Mouse (Mus musculus) embryo, embryonic 10.5 days (tissue): ENCODE data around the gene Mrgprb4.

Experiments used
- DNase-seq: peaks from one replicate; pipeline ENCODE4 v3.0.0-alpha.2; 2015; ENCODE audit warnings: low spot score

Gene Mrgprb4

DNA sequence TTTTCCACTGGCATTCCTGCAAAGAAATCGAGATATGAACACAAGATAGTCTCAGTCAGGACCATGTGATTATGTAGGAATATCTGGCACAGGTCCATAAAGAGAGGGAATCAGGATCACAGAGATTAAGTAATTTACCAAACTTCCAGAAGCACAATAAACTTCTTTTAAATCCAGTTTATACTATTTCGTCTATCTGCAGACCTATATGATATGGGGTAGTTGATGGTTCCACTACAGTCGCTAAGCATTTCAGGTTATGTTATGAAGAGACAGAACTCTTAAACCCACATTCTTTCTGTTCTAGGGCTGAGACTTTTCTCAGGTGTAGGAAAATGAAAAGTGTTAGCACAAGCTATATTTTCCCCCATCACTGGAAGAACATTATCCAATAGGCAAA, at the start of gene Mrgprb4:
TSS of gene Mrgprb4 (minus strand) at position 101 of the 400 bp plus-strand sequence.
- DNase-seq, result no peak

- no peak for DNase-seq
Observed at GRCm38 (mm10) chr7:48226114-48226513, 27.0 kb upstream of the Mrgprb4 start.

DNA sequence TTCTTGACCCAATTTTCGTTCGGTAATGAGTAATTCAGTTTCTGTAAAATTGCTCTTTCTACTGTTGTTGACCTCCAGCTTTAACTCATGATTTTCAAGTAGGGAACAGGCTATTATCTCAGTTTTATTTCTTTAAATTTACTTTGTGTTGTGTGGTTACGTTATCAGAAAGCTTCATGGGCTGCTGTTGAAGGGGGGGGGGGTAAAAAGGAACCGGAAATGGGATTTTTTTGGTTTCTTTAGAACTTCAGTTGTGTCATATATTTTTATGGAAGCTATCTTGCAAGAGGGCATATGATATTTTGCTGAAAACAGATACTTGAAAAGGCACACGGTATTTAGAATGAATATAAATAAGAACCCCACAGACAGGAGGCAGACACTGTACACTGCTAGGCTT, 26.0 kb upstream of the Mrgprb4 start:
- no peak for DNase-seq

DNA sequence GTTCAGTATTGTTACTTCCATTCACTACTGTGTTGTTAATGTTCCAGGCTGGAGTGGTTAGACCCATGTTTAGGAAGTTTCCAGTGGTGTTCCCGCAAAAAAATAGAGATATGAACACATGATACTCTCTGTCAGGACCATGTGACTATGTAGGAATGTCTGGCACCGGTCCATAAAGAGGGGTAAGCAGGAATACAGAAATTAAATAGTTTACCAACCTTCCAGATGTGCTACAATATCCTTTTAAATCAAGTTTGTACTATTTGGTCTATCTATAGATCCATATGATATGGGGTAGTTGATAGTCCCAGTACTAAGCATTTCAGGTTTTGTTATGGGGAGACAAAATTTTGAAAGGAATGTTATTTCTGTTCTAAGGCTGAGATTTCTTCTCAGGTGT, 30.2 kb downstream of the Mrgprb4 start, which contains the start of gene Mrgprb5:
TSS of gene Mrgprb5 (minus strand) at position 101 of the 400 bp plus-strand sequence.
- DNase-seq, result no peak

GRCm38 (mm10) chr7:48167471-48167870, 31.6 kb downstream of the Mrgprb4 start:
- DNase-seq, result no peak
